In the genomic region with DNA sequence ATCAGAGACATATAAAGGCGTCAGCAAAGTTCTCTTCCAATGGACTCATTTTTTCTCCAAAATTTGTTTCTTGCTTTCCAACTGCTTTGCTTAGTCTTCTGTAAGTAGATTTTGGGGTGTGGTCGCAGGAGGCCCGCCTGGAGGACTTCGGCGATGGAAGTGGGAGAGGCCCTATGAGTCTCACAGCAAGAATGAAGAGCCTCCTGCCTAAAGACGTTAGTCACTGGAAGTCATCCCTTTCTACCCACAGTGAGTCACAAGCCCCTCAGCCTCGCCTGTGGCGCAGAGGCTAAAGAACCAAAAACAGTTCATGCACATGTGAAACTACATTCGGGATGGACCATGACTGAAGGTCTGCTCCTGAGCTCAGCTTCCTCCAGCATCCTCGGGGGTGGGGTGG, we compare ENCODE assay signal across 20 mouse cellular contexts.
DNase-seq lines count a peak whose midpoint lies in the region; ATAC-seq and TF ChIP-seq lines count a peak whose summit lies in the region.
"Had no signal": no experiment of that assay in that cellular context is flagged by ENCODE, and none has a peak within 500 bp of the region (broad histone marks: within the 10 kb centered on the region; RNA-seq: fewer than 3 reads in every experiment).

No protein-coding gene starts in this region.

- 87% methylated on average over 10 of the region's 10 CpGs for WGBS in heart, embryonic 15.5 days
- WGBS in heart, adult 2 months = 85% methylated on average over 10 of the region's 10 CpGs
- WGBS in midbrain, embryonic 10.5 days = 87% methylated on average over 10 of the region's 10 CpGs
- 91% methylated on average over 10 of the region's 10 CpGs for WGBS in midbrain, embryonic 15.5 days
- WGBS in forebrain, embryonic 10.5 days = 88% methylated on average over 10 of the region's 10 CpGs

- H3K27me3 ChIP-seq in heart, embryonic 15.5 days = no peaks in the 10 kb centered on the region
- H3K27me3 ChIP-seq in heart, adult 2 months (ENCODE audit: control insufficient read depth, insufficient read depth, low read length) = no peaks in the 10 kb centered on the region
- H3K27me3 ChIP-seq in midbrain, embryonic 10.5 days (ENCODE audit: low read depth, poor library complexity, severe bottlenecking) = no peaks in the 10 kb centered on the region; the same call in 1 of the 2 replicates
- H3K27me3 ChIP-seq in midbrain, embryonic 15.5 days (replicated peaks) = no peaks in the 10 kb centered on the region
- H3K27me3 ChIP-seq in C2C12 (ENCODE audit: control insufficient read depth, insufficient read depth, insufficient read length) = no peaks in the 10 kb centered on the region
- H3K27me3 ChIP-seq in forebrain, embryonic 10.5 days (ENCODE audit: poor library complexity, severe bottlenecking) = no peaks in the 10 kb centered on the region
- H3K27me3 ChIP-seq: embryonic facial prominence, embryonic 15.5 days; hindbrain, embryonic 15.5 days; intestine, embryonic 15.5 days; limb, embryonic 15.5 days; liver, embryonic 15.5 days had no signal

- no peaks in the 10 kb centered on the region for H3K9me3 ChIP-seq in heart, embryonic 15.5 days (replicated peaks)
- no peaks in the 10 kb centered on the region for H3K9me3 ChIP-seq in midbrain, embryonic 10.5 days (replicated peaks)
- H3K9me3 ChIP-seq in midbrain, embryonic 15.5 days = no peaks in the 10 kb centered on the region
- H3K9me3 ChIP-seq in forebrain, embryonic 10.5 days = no peaks in the 10 kb centered on the region
- H3K9me3 ChIP-seq: embryonic facial prominence, embryonic 15.5 days; hindbrain, embryonic 15.5 days; intestine, embryonic 15.5 days; limb, embryonic 15.5 days; liver, embryonic 15.5 days had no signal

- H3K79me3 ChIP-seq in C2C12 (ENCODE audit: low read depth) = no peaks in the 10 kb centered on the region

- peak overlapping the region; percentile 64 for H3K27ac ChIP-seq in heart, embryonic 15.5 days
- H3K27ac ChIP-seq in heart, adult 2 months = no peak overlapping the region
- H3K27ac ChIP-seq in midbrain, embryonic 10.5 days (replicated peaks) = no peak overlapping the region
- H3K27ac ChIP-seq in midbrain, embryonic 15.5 days = no peak overlapping the region
- peak overlapping the region; percentile 71 for H3K27ac ChIP-seq in embryonic fibroblast, embryonic 13.5 days (ENCODE audit: insufficient read depth, low read length)
- H3K27ac ChIP-seq in forebrain, embryonic 10.5 days = no peak overlapping the region
- H3K27ac ChIP-seq: embryonic facial prominence, embryonic 15.5 days; hindbrain, embryonic 15.5 days; intestine, embryonic 15.5 days; limb, embryonic 15.5 days; liver, embryonic 15.5 days had no signal

- no peaks in the 10 kb centered on the region for H3K36me3 ChIP-seq in heart, embryonic 15.5 days
- H3K36me3 ChIP-seq in heart, adult 2 months (ENCODE audit: control insufficient read depth, insufficient read depth, low read length) = peaks cover 6% of the 10 kb centered on the region; the same call in 1 of the 2 replicates
- no peaks in the 10 kb centered on the region for H3K36me3 ChIP-seq in midbrain, embryonic 10.5 days
- H3K36me3 ChIP-seq in midbrain, embryonic 15.5 days (replicated peaks) = no peaks in the 10 kb centered on the region
- H3K36me3 ChIP-seq in C2C12 (ENCODE audit: control insufficient read depth, insufficient read depth) = no peaks in the 10 kb centered on the region
- H3K36me3 ChIP-seq in forebrain, embryonic 10.5 days (replicated peaks) = no peaks in the 10 kb centered on the region
- H3K36me3 ChIP-seq: embryonic facial prominence, embryonic 15.5 days; hindbrain, embryonic 15.5 days; intestine, embryonic 15.5 days; limb, embryonic 15.5 days; liver, embryonic 15.5 days had no signal

- no peak overlapping the region for H3K9ac ChIP-seq in heart, embryonic 15.5 days
- H3K9ac ChIP-seq in heart, adult 2 months (ENCODE audit: low read depth, low read length) = no peak overlapping the region
- H3K9ac ChIP-seq in midbrain, embryonic 15.5 days = no peak overlapping the region
- H3K9ac ChIP-seq: embryonic facial prominence, embryonic 15.5 days; hindbrain, embryonic 15.5 days; intestine, embryonic 15.5 days; limb, embryonic 15.5 days; liver, embryonic 15.5 days had no signal

- ATAC-seq in heart, embryonic 15.5 days (replicated peaks; ENCODE audit: insufficient number of reproducible peaks, insufficient read depth, low FRiP score, low read depth) = no peak
- no peak for ATAC-seq in midbrain, embryonic 15.5 days (replicated peaks)
- ATAC-seq: forebrain, embryonic 16.5 days had no signal

- peaks cover 52% of the 10 kb centered on the region for H3K4me1 ChIP-seq in heart, embryonic 15.5 days (replicated peaks)
- H3K4me1 ChIP-seq in heart, adult 2 months (ENCODE audit: control insufficient read depth, insufficient read depth, low read length) = peaks cover 4% of the 10 kb centered on the region
- 0 out of 2 replicates have a peak, but pooled peaks cover 2% of the 10 kb centered on the region for H3K4me1 ChIP-seq in midbrain, embryonic 10.5 days
- H3K4me1 ChIP-seq in midbrain, embryonic 15.5 days = no peaks in the 10 kb centered on the region
- peaks cover 20% of the 10 kb centered on the region for H3K4me1 ChIP-seq in embryonic fibroblast, embryonic 13.5 days (ENCODE audit: control insufficient read depth, insufficient read depth, low read length)
- no peaks in the 10 kb centered on the region for H3K4me1 ChIP-seq in forebrain, embryonic 10.5 days
- H3K4me1 ChIP-seq: hindbrain, embryonic 15.5 days; intestine, embryonic 15.5 days; liver, embryonic 15.5 days had no signal

- TF ChIP-seq EP300 in heart, adult 2 months (IDR thresholded peaks at IDR 0.05; ENCODE audit: insufficient read depth, low read depth, low read length) = no peak

- intact Hi-C loops in heart, adult 2 months (cut with DNase I) = no loop called here

- no peak for TF ChIP-seq POLR2A in heart, adult 2 months (IDR thresholded peaks at IDR 0.05; ENCODE audit: insufficient read depth, low read depth, low read length)
- peak; percentile 24; the same call in 1 of the 2 replicates for TF ChIP-seq POLR2A in embryonic fibroblast, embryonic 13.5 days (IDR thresholded peaks at IDR 0.05; ENCODE audit: low read depth, low read length)

- H3K4me3 ChIP-seq in heart, embryonic 15.5 days = no peak overlapping the region
- H3K4me3 ChIP-seq in heart, adult 2 months = no peak overlapping the region
- H3K4me3 ChIP-seq in midbrain, embryonic 10.5 days = no peak overlapping the region
- no peak overlapping the region for H3K4me3 ChIP-seq in midbrain, embryonic 15.5 days
- H3K4me3 ChIP-seq in C2C12 (ENCODE audit: insufficient read depth, poor library complexity, severe bottlenecking) = no peak overlapping the region
- no peak overlapping the region for H3K4me3 ChIP-seq in embryonic fibroblast, embryonic 13.5 days (ENCODE audit: insufficient read depth, low read length)
- H3K4me3 ChIP-seq in forebrain, embryonic 10.5 days = no peak overlapping the region
- H3K4me3 ChIP-seq: embryonic facial prominence, embryonic 15.5 days; hindbrain, embryonic 15.5 days; intestine, embryonic 15.5 days; limb, embryonic 15.5 days; liver, embryonic 15.5 days had no signal

- H3K4me2 ChIP-seq in heart, embryonic 15.5 days = no peak overlapping the region
- no peak overlapping the region for H3K4me2 ChIP-seq in midbrain, embryonic 15.5 days
- H3K4me2 ChIP-seq: embryonic facial prominence, embryonic 15.5 days; hindbrain, embryonic 15.5 days; intestine, embryonic 15.5 days; limb, embryonic 15.5 days; liver, embryonic 15.5 days; midbrain, embryonic 11.5 days had no signal

- no peaks in the 10 kb centered on the region for H3K79me2 ChIP-seq in heart, adult 2 months (replicated peaks; ENCODE audit: control insufficient read depth, insufficient read depth, low read length)
- no peaks in the 10 kb centered on the region for H3K79me2 ChIP-seq in C2C12 (ENCODE audit: control insufficient read depth, insufficient read depth)

- no peak for DNase-seq in heart, adult 2 months
- peak; percentile 0 for DNase-seq in midbrain, embryonic 10.5 days (ENCODE audit: low spot score)
- DNase-seq in forebrain, embryonic 10.5 days (ENCODE audit: extremely low spot score, low spot score) = no peak
- DNase-seq in cerebellum, adult 9-11 months = no peak
- DNase-seq: adrenal gland, postnatal 10 days; cerebellum, adult 2 months; gastrocnemius, postnatal 10 days; heart, adult 18-20 months; left cerebral cortex, postnatal 4 days had no signal

- H3ac ChIP-seq in C2C12 (ENCODE audit: control insufficient read depth, insufficient read length, low read depth) = no peak overlapping the region

- TF ChIP-seq CTCF in heart, adult 2 months (IDR thresholded peaks at IDR 0.05) = no peak
- no peak for TF ChIP-seq CTCF in C2C12 (IDR thresholded peaks at IDR 0.05; ENCODE audit: control insufficient read depth, insufficient read depth, insufficient read length)
- TF ChIP-seq CTCF in embryonic fibroblast, embryonic 13.5 days (IDR thresholded peaks at IDR 0.05; ENCODE audit: borderline replicate concordance, insufficient read depth, low read length) = no peak

TF ChIP-seq in C2C12, 6 proteins besides CTCF, POLR2A, EP300 and RAD21:
- TF ChIP-seq MYOG (IDR thresholded peaks at IDR 0.05; ENCODE audit: control insufficient read depth, extremely low read depth, insufficient read length) (no peak), MYOD1 (IDR thresholded peaks at IDR 0.05; ENCODE audit: control insufficient read depth, insufficient read length, low read depth) (peak; percentile 48), FOSL1 (IDR thresholded peaks at IDR 0.05; ENCODE audit: insufficient read depth, low read length, poor library complexity, severe bottlenecking) (peak; percentile 93), MAX (IDR thresholded peaks at IDR 0.05) (peak; percentile 78), CEBPB (IDR thresholded peaks at IDR 0.05; ENCODE audit: low read depth) (no peak), USF1 (IDR thresholded peaks at IDR 0.05; ENCODE audit: low read depth) (peak; percentile 28)

Comparison
In these comparisons a context has a peak if more than half of its experiments do, and no peak if none do; other contexts are left out.
1. H3K27ac ChIP-seq: peak in heart, embryonic 15.5 days (single experiment) and embryonic fibroblast, embryonic 13.5 days (single experiment); none in heart, adult 2 months (single experiment), midbrain, embryonic 10.5 days (single experiment), midbrain, embryonic 15.5 days (single experiment) and forebrain, embryonic 10.5 days (single experiment).